Mouse (Mus musculus): ENCODE results near the gene Shroom3.

The Shroom3 gene

DNA sequence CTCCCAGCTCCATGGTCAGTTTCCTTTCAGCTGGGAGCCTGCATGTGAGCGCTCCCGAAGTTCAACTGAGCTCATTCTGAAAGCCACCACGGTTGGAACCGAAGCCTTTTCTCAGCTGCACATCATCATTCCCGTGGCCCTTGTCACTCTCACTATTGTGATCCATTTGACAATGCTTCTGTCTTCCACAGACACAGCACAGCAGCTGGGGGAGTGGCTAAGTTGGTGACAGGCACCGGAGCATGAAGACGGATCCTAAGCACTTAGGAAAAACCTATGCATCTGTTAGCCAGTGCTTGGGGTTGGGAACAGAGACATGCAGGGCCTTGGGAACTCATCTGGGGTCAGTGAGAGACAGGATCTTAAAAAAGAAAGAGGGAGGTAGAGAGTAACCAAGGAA lies 121.1 kb downstream of the Shroom3 start:
- no peak for DNase-seq (ENCODE audit: low read depth, low spot score)

DNA sequence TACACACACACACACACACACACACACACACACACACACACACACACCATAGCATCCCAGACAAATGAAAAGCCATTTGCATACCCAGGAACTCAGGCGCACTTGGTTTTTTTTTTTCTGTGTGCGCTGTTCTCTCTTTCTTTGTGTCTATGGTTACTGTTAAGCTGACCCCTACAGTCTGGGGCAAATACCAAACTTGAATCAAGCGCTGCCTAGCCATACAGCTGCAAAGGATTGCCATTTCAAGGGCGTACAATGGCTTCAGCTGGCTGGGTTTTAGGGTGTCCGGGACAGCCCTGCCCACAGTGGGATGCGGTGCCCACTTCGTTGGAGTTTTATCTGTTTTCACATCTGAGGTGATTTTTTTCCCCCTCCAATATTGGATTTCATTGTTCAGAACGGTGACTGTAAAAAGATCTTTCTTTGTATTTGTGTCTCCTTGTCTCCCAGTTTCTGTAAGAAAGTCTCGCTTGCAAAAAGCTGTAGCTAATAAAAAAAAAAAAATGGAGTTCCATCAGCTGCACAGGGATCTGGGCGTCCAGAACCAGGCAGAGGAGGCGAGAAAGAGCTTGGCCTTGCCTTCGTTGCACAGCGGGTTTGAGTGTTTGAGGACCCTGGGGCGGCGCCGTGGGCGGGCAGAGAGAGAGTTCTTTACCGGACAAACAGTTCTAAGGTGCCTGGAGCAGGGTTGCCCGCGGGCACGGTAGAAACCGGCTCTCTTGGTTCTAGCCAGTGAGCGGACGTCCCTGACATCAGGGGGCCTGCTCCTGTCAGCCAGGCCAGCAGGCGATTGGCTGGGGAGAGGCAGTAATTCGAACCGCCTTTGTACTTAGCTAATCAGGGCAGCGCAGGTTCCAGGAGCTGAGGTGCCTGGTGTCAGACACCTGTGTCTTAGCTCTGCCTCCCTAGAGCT lies 125.5 kb downstream of the Shroom3 start:
- no peak for DNase-seq (ENCODE audit: low read depth, low spot score)

DNA sequence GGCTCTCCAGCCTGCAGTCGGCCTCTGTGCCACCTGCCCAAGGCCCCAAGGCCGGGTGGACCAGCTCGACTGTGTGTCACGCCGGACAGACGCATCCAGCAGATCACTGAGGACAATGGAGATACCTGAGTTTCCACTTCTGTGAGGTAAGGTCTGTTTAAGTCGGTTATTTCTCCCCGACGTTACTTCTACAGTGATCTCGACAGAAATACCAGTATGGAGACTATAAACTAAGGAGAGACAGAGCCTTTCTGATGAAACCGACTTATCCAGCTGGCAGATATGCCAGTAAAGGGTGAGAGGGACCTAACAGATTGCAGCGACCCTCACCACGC lies 126.1 kb downstream of the Shroom3 start:
- no peak for DNase-seq (ENCODE audit: low read depth, low spot score)

DNA sequence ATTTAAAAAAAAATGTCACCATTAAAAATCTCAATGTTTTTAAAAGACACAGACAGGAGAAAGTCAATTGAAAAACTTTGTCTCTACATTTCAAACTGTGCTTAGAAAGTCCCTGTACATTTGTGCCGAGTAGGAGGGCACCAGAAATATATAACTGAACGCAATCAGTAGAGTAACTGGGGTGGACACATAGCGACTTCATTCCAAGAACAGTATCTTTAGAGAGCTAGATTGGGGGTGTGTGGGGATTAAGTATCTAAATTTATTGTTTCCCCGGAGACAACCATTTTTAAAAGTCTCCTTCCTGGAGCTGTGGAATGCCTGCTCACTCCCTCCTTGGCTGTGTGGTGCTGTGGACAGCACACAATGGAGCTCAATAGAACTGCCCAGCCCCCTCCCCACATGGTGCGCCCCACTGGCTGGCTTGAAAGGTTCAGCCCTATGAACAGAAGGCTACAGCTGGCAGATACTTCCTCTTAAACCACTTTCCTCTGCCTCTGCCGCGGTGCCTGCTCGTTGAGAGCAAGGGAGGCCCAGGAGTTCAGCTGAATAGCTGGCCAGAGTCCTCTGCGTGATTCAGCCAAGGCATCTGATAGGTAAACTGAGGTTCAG lies 127.8 kb downstream of the Shroom3 start:
- no peak for DNase-seq (ENCODE audit: low read depth, low spot score)

DNA sequence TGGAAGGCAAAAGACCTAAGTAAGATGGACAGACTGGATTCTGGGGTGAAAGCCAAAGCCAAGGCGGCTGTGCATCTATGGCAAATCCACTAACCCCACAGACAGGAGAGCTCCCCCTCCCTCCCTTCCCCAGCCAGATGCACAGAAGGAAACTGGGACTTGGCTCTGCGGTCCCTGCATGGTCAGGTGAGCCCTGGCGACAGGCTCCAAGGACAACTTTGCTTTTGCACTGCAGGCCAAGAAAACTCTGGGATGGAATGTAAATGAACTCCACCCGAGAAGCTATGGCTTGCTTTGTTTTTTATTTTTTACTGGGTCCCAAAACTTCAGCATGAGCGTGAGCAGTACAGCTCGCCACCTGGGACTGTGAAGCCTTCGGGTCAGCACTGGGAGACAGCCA lies 128.5 kb downstream of the Shroom3 start:
- no peak for DNase-seq (ENCODE audit: low read depth, low spot score)

DNA sequence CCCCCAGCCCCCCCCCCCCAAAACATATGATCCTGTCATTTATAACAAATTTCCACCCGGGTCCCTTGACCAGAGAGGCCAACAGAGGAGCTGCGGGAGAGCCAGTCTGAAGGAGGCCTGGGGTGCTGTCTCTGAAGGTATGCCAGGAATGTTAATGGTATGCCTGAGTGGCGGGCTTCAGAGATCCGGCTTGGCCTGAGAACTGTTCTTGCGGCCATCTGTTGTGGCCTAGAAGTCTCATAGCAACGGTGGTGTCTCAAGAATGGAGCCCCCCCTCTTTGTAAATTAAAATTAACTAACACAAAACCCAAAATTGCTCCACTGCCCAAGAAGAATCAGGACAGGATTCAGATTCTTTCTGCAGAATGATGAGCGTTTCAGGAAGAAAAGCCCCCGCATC lies 129.7 kb downstream of the Shroom3 start:
- no peak for DNase-seq (ENCODE audit: low read depth, low spot score)

DNA sequence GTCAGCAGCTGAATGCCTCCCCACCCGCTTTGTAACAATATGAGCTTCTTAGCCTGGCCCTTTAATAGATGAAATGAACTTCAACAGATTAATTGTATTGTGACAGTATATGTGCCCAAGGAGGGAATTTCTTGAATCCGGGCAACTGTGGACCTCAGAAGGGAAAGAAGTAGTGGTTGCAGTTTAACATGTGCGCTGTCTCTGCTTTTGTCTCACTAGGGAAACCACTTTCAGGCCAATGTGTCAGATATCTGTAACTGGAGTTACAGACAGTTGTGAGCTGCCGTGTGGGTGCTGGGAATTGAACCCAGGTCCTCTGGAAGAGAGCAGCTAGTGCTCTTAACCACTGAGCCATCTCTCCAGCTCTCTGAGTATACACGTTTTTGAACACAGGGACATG lies 130.3 kb downstream of the Shroom3 start:
- DNase-seq (ENCODE audit: low read depth, low spot score): no peak

DNA sequence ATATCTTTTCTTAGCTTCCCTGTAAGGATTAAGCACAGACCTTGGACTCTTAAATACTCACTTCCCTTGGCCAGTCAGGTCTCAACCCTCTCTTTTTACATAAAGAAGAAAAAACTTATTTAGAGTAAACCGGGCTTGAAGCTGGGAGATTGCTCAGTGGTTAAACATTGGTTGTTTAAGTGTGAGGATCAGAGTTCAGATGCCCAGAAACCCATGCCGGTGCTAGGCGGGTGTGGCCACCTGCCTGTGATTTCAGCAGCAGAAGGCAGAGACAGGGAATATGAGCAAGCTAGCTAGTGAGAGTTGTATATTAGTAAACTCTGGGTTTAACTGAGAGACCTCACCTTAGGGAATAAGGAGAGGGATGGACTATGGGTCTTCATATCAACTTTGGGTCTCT lies 131.4 kb downstream of the Shroom3 start:
- DNase-seq (ENCODE audit: low read depth, low spot score): no peak

DNA sequence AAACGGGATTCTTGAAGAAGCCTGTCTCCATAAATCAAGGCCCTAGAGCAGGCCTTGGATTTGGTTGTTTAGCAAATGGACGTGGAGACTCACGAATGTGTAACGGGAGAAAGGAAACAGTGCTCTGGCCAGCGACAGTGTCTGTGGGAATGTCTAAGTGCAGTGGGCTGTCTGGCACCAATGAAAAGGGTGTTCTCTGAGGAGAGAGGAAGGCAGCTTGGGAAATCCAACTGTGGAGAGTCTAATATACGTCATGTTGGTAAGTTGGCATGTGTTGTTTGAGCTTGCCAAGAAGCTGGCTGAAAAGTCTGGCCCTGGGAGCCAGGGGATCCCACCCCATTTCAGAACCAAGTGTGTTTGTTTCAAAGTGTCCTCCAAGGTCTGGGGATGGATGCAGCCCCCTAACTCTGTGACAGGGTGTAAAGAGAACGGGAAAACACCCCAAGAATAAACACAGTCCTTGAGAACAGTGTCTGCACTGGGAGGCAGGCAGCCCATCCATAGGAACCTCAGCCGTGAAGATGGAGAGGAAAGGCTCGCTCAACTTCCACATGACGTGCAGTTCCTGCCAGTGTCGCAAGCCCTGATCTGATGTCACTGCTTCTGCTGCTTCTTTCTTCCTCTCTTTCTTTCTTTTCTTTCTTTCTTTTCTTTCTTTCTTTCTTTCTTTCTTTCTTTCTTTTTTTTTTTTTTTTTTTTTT lies 134.0 kb downstream of the Shroom3 start:
- no peak for DNase-seq (ENCODE audit: low read depth, low spot score)

DNA sequence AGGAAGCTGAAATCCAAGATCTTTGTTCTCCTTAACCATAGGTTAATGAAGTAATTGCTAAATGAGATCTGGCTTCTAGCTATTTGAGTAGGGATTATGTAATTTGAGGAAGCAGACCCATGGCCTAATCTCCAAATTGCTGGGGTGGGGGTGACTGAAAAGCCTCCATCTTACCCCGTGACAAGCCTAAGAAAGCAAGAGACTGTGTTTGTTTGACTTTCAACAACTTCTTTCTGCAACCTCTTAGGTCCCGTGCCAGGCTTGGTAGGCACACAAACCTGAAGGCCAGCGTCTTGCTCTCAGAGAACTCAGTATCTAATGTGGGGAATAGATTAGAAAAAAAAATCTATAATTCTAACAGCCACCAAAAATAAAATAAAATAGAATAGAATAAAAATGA lies 138.1 kb downstream of the Shroom3 start:
- no peak for DNase-seq (ENCODE audit: low read depth, low spot score)

DNA sequence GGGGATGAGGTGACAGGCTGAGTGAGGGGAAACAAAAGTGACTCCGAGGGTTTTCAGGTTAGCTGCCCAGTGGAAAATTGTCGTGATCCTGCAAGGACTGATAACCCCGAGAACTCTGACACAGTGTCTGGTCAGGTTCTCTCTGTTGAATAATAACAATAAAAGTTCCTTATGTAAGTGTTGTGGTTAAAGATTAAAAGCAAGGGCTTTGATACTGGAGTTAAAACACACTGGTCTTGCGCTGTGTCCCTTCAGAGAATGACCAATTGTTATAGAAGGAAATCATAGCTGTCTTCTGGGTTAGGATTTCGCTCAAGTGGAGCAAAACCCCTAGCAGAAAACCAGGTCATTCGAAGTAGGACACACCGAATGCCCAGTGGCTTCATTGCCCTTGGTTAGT lies 140.3 kb downstream of the Shroom3 start:
- no peak for DNase-seq (ENCODE audit: low read depth, low spot score)

DNA sequence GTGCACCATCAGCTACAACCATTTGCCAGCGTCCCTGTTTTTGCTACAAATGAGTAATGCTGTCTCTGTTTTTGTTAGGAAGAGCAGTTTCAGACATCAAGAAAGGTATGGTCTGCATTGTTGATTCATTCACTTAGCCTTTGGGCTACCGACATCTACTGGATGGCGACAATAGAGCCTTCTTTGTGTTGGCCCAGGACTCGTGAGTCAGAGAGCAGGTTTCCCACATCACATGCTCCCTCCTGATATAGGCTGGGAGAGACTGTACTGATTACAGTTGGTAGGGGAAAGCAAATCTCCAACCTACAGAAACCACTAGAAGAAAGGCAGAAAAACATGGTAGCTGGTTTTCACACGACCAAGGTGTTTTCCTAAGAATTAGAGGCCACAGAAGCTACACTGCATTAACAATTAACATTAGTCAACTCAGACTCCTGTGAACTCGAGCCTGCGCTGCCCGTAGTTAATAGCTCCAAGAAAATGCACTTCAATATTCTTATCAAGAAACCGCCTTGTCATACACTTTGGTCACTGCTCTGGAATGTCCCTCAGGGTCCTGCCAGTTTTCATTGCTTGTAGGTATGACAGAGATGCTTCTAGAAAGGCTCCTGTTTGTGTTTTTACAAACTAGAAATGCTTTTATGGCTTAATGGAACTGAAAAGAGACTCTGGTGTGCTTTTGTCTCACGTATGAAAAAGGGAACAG lies 141.2 kb downstream of the Shroom3 start:
- DNase-seq (ENCODE audit: low read depth, low spot score): no peak

DNA sequence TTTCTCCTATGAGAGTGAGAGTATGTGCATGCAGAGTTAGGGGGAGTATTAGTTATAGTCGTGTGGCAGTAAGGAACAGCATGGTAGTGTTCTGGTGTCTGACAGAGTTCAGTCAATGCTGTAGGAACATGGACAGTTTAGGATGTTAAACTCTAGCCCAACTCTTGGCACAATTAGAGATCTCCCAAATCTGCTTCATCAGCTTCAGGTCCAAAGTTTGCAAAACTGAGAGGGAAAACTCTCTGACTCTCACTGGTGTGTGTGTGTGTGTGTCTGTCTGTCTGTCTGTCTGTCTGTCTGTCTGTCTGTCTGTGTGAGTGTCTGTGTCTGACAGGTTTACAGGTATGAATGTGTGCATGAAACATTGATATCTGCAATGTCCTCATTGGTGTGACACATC lies 147.2 kb downstream of the Shroom3 start:
- DNase-seq (ENCODE audit: low read depth, low spot score): no peak

DNA sequence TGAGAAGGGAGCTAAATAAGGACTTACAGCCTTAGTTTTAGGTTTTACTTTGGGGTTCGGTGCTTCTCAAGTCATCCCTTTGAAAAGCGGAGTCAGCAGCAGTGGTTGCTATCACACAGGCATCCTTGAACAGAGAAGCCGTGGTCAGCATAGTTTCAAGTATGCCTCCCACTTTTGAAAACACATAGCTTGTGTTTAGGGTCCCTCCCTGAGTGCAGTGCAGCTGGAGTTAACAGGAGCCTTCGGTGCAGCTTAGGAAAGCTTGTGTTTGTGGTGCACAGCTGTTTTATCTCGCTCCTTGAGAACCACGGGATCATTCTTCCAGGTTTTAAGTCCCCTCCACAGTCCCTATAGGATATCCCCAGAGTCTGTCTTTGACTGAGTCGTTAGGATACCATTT lies 151.3 kb downstream of the Shroom3 start:
- no peak for DNase-seq (ENCODE audit: low read depth, low spot score)

DNA sequence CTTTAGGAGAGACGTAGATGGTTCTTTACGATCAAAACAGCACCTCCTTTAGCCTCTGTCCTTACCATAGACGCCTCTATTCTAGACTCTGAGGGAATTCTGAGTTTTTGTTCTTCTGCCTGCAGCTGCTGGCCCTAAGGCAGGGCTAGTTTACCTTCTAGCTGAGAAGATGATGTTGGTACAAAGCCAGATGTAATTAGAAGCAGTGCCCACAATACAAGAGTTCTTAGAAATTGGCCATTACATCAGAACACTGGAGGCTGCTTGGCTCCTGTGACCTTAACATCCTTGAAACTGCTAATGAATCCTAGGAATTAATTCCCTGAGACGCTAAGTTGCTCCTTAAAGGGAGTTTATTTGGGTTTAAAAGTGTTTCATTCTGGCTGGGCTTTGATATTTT lies 154.1 kb downstream of the Shroom3 start:
- DNase-seq (ENCODE audit: low read depth, low spot score): no peak

DNA sequence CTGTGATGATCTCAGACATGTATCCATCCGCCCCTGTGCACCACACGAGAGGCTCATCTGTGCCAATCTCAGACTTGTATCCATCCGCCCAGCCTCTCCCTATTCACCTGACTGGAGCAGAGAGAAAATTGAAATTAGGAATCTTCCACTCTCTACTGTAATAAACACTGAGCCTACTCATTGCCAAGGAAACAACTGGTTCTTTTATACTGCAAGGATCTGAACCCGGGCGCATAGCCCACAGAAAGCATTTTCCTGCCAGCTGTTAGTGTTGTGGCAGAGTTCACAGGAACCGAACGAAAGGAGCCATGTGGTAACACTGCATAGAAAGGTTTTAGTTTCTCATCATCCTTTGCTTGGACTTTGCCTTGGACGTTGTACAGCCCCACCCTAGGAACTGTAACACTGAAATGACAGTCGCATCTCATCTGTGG lies 155.1 kb downstream of the Shroom3 start:
- no peak for DNase-seq (ENCODE audit: low read depth, low spot score)

DNA sequence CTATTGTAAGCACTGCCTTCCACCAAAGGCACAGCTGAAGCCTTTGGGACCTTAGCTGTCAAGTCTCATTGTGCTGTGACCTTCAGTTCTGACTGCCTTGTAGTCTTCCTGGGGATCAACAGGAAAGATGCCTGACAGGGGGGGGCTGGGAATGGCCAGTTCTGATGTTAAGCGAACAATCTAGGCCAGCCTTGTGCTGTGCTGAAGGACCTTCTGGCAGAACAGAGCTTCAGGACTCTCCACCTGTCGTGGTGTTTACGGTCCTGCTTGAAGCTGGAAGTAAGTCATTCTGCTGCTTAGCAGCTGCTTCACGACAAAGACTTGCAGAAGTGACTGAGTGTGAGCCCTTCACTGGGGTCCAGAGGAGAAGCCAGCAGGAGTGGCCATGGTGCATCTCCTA lies 156.1 kb downstream of the Shroom3 start:
- no peak for DNase-seq (ENCODE audit: low read depth, low spot score)

DNA sequence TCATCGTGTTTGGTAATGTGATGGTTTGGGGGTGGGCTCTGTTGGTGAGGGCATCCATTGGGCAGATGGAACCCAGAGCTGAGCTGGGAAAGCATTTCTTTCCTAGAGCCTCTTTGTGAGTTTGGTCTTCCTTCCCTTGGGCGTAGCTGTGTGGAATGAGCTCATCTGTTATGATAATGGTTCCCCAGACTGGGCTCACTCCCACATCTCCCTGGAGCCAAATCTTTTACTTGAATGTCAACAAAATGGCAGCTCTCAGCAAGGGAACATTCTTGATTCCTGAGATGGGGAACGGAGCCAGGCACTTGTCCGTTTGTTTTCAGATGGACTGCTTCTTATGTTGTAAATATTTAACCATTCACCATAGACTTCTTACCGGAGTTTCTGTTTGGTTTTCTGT lies 158.2 kb downstream of the Shroom3 start:
- no peak for DNase-seq (ENCODE audit: low read depth, low spot score)

DNA sequence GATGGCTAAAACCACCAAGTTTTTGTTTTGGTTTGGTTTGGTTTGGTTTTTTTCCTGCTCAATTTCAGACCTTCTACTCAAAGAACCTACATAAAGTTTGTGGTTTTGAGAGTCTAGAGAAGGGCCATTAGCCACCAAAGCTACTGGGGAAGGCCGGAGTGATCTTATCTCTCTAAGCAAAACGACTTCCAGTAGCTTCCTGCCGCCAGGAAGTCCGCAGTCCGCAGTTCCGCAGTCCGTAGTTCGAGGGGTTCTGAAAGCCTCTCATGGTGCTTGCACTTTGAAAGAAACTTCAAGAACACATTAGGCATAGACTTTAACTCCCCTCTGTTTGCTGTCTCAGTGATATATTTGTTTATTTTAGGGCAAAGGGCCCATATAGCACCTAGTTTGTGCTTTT lies 159.2 kb downstream of the Shroom3 start:
- no peak for DNase-seq (ENCODE audit: low read depth, low spot score)

DNA sequence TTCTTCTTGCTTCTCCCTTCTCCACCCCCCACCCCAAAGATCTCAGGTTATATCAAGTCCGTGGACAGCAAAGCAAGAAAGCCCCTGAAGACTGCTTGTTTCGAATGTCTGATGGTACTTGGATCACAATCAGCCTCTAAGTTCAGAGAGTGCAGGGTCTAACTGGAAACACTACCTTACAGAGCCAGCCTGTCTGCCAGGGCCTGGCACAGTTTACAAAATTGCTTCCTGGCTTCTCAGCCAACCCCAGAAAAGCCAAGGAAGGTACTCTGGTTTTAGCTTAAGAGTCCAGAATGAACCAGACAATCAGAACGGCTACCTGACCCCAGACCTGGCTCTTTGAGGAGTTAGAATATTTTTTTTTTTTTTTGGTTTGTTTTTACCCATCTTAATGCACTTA lies 159.6 kb downstream of the Shroom3 start:
- no peak for DNase-seq (ENCODE audit: low read depth, low spot score)

DNA sequence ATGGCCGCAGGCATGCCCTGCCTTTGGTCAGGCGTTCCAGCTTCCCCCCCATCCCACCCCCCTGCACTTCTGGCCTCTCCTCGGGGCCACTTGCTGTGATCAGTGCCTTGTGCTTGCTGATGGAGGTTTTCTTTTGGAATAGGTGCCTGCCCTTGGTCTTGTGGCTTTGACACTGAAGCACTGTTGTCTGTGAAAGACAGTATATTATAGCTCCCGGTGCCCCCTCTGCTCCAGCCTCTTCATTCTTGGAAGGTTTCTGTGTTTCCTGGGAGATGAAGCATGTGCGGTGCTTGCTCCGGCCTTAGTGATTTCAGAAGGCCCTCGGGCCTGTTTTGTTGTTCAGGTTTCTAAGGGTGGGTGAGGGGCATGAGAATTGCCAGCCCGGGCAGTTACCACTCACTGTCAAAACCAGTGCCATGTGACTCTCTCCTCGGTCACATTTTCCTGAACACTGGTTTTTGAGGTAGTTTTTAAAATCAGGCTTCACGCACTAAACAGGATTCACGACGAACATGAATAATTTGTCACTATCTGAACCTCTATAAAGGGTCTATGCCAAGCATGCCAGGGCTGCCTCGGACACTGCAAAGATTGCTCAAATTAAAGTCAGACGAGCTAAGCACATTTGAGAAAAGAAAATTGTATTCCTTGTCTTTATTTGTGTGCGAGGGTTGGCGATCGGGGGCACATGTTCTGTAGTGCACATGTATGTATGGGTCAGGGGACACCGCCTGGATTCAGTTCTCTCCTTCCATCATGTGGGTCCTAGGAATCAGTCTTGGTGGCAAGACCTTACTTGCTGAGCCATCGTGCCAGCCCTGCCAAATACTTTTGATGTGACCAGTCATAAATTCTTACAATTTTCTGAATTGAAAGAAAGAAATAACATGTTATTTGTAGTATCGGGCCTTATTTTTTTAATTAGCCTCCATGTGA lies 160.9 kb downstream of the Shroom3 start:
- no peak for DNase-seq (ENCODE audit: low read depth, low spot score)

Measured in brain, embryonic 18.5 days (tissue).